Mouse (Mus musculus) brain, embryonic 14.5 days (tissue): ENCODE results near the gene Rsrc2. TPM values are rescaled to one million over a fixed set of nuclear protein-coding genes. Genes with fewer than 3 reads are reported as not detected.

Experiments
- DNase-seq: peaks from one replicate; pipeline ENCODE4 v3.0.0-alpha.2; 2011; ENCODE audit warnings: low read depth
- CTCF ChIP-seq: fragments of 200-500 bp; IDR thresholded peaks from 2 replicates; pipeline ENCODE4 v1.5.1; 2012; ENCODE audit warnings: inconsistent platforms, mild to moderate bottlenecking, moderate library complexity, borderline replicate concordance; ENCODE audit not compliant: insufficient read depth, insufficient read length; ENCODE audit errors: extremely low read depth
- POLR2A ChIP-seq: fragments of 200-500 bp; IDR thresholded peaks from 2 replicates; pipeline ENCODE4 v1.6.1; 2012; ENCODE audit warnings: mild to moderate bottlenecking, inconsistent platforms, borderline replicate concordance; ENCODE audit not compliant: poor library complexity, insufficient read depth, insufficient read length, severe bottlenecking; ENCODE audit errors: extremely low read depth
- polyA plus RNA-seq: library from polyadenylated mRNA; depleted of rRNA; stranded (reverse); fragments of >200 nt; gene quantifications from 2 replicates; pipeline ENCODE4 v1.2.3, GENCODE M21; 2012

Rsrc2 gene
- polyA plus RNA-seq, 1 experiment: 115 TPM

GRCm38 (mm10) chr5:123720328-123721311 lies 28.6 kb downstream of the Rsrc2 start, which contains the start of gene Zcchc8:
Gene Zcchc8, minus strand, starts transcription at chr5:123721100.
- peak; percentile 99 for DNase-seq
- TF ChIP-seq POLR2A: peak; percentile 58; the same call in 1 of the 2 replicates
- TF ChIP-seq CTCF: no peak

DNA sequence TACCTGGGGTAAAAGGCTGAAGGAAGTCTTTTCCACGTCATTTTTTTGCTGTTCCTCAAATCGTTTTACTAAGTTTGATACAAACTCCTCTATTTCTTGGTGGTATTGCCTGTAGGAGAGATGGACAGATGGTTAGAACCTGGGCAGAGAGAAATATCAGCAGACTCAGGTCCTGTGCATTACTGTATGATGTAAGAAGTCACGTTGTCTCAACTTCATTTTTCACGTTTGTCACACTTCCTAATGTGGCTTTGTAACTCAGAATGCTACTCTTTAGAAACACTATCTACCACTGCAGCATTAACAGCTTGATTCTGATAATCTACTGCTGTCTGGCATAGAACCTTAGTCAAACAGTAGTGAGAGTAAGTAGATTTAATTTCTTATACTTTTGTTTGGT lies 34.6 kb downstream of the Rsrc2 start:
- TF ChIP-seq CTCF (no peak), POLR2A (no peak)

DNA sequence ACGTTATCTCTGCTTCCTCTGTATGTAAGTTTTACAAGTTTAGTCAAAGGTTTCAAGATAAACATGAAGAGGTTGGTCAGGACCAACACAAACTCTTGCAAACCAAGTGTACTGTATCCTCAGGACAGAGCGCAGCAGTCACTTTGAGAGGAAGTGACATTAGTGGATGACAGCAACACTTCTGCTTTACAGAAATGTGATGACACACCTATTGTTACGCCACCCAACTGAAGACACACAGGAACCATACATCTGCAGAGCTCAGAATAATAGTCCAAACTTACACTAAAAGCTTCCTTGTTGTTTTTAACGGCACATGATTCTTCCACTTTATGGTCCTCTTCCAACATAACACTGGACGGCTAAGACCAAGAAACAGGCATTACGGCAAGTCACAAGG lies 35.4 kb downstream of the Rsrc2 start:
- no peak for DNase-seq
- no peak for TF ChIP-seq POLR2A
- no peak for TF ChIP-seq CTCF

More for the DNA sequence above, 34.6 kb downstream of the Rsrc2 start:
- no peak for DNase-seq

DNA sequence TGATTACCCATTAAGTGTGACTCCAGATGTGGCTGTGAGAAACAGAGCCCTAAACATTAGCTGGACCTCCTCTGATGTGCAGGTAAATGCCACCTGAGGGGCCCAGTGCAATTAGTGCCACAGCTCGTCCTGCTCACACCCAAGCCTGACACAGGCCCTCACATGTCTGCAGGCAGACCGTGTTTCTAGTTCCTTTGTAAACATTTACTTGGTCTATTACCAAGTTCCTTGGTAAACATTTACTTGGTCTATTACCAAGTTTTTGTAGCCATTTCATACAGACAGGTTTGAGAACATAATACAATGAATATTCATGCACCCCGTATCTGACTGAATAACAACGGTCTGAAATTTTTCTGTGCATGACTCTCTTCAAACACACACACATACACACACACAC lies 39.6 kb downstream of the Rsrc2 start:
- no peak for DNase-seq
- TF ChIP-seq POLR2A (no peak), CTCF (no peak)

DNA sequence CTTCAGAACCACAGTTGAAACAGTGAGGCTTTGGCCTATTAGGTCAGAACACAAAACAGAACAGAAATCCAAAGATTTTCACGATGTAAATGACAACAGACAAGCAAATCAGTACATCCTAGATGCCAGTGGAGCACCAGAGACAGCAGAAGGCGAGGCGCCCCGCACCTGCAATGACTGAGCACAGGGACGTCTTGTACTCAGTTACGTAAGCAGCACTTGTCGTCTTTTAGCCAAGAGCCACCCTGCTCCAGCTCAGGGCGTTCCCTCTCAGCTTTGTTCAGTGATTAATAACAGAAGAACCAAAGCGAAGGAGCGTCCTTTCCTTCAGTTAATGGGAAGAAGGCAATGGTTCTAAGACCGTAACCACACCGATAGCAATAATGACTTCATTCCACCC lies 40.6 kb downstream of the Rsrc2 start:
- no peak for TF ChIP-seq CTCF
- TF ChIP-seq POLR2A: no peak
- no peak for DNase-seq

- TF ChIP-seq POLR2A (no peak), CTCF (no peak)
- DNase-seq: no peak
Observed at GRCm38 (mm10) chr5:123700625-123701024, 48.6 kb downstream of the Rsrc2 start.

GRCm38 (mm10) chr5:123699198-123699597 lies 50.0 kb downstream of the Rsrc2 start:
- DNase-seq: peak; percentile 87
- TF ChIP-seq POLR2A (no peak), CTCF (peak; percentile 78)

GRCm38 (mm10) chr5:123696961-123697360 lies 52.3 kb downstream of the Rsrc2 start:
- TF ChIP-seq CTCF (no peak), POLR2A (no peak)
- no peak for DNase-seq

DNA sequence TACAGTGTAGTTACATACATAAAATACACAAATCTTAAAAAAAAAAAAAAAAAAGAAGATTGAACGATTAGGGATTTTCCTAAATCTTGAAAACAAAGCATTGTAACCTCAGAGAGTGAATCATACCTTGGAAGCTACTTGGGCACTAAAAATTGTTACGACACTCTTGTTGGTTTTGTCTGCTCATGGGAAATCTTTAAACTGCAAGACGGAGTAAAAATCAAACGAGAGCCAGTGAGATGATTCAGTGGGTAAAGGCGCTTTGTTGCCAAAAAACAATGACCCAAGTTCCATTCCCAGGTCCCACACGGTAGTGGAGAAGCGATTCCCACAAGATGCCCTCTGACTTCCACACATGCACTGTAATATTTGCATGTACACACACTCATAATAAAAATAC lies 53.0 kb downstream of the Rsrc2 start:
- TF ChIP-seq POLR2A (no peak), CTCF (no peak)
- no peak for DNase-seq

DNA sequence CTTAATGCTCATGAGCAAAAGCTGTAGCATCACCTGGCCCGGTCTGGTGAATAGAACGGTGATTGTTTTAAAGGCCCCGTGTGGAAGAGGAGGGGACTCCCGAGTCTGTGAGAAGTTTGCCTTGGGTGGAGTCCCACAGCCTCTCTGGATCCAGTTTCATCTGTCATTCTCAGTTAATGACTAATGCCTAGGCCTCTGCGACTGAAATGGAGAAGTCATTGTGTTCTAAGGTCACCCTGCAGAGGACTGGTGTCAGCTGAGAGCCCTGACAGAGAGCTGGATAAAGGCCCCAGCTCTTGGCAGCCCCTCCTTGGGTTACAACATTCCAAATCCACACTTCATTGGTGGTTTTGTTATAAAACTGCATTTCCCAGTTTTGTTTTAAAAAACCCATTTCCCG lies 54.7 kb downstream of the Rsrc2 start:
- no peak for DNase-seq
- no peak for TF ChIP-seq POLR2A

GRCm38 (mm10) chr5:123684221-123685144 lies 64.7 kb downstream of the Rsrc2 start, which contains the start of gene Clip1:
Gene Clip1, minus strand, starts transcription at chr5:123684618.
- TF ChIP-seq POLR2A (peak; percentile 83), CTCF (no peak)
- peak; percentile 94 for DNase-seq
